Mouse (Mus musculus) right cerebral cortex, postnatal 36 days (tissue): ENCODE data around the gene C2cd2.

ENCODE experiments used
- DNase-seq, 2 experiments: peaks; one replicate each; pipeline ENCODE4 v3.0.0; 2022; ENCODE audit warnings: low spot score in 2 of 2, mixed read lengths in 1 of 2

C2cd2 gene

DNA sequence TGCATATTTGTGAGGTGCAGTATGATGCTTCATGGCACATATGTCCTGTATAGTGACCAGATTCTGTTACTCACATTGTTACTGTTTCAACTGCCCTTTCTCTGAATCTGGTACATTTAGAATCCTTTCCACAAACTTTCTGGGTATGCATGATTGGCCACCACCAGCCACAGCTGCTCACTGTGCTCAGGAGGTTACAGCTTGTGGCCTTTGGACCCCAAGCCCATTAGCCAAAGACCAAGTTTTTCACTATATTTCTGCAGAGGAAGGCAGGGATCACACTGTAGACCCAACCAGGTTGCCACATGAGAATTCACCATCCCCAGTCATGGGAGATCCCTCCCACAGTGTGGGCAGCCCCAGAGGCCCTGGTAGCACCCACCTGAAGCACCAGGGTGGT lies 79.5 kb downstream of the C2cd2 start:
- no peak for DNase-seq

DNA sequence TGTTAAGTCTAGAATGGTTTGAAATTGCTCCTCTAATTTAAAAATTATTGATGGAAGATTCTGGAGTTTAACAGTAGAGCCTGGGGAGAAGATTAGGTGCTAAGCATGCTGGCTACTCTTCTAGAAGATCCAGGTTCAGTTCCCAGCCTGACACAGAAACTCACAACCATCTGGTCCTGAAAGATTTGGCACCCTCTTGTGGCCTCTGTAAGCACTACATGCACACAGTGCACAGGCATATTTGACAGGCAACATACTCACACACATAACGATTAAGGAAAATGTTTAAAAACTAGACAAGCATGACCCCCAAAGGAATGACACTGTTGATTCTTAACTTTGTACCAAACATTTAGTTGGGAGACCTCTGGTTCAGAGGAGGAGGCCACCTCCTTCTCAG lies 83.3 kb downstream of the C2cd2 start:
- DNase-seq, result no peak

DNA sequence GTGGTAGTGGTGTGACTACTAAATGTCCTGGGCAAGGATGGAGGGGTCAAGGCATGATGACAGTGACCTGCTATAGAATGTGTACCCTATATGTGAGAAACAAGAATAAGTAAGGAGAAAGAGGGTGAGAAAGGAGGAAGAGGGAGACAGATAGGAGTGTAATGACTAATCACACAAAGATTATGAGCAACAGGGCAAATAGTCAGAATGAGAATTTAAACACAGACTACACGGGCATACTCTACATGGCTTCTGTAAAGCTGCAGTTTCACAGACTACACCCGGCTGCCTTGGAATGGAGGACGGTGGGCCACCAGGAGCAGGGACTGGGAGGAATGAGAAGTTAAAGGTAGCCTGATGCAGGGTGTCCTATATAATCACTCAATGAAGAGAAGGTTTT lies 84.9 kb downstream of the C2cd2 start:
- no peak for DNase-seq

DNA sequence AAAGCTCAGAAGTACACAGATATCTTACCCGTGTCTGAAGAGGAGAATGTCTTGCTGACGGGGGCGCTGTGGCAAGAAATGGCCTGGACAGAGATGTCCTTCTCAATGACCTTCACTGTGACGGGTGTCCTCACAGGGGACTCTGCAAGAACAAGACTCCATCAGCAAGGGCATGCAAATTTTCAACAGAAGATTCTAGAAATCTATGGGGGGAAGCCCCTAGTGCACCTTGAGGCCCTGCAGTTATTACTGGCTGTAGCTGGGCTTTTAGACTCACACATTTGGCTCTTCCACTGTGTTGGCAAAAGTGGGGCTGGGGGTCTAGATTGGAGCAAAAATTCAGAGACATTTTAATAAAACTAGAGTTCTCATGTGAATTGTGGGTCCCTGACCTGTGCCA lies 87.3 kb downstream of the C2cd2 start:
- no peak for DNase-seq

DNA sequence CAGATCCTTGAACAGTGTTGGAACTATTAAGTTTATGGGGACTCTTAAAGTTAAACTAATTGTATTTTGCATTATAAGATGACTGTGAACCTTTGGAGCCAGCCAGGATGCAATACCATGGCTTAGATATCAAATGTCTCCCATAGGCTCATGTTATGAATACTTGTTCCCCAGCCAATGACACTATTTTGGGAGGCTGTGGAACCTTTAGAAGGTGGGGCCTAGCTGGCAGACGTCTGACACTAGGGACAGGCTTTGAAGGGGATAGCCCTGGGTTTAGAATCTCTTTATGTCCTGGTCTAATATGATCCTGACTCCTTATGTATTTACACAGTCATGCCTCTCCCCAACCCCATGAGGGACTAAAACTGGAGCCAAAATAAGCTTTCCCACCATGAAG lies 88.0 kb downstream of the C2cd2 start:
- no peak for DNase-seq

DNA sequence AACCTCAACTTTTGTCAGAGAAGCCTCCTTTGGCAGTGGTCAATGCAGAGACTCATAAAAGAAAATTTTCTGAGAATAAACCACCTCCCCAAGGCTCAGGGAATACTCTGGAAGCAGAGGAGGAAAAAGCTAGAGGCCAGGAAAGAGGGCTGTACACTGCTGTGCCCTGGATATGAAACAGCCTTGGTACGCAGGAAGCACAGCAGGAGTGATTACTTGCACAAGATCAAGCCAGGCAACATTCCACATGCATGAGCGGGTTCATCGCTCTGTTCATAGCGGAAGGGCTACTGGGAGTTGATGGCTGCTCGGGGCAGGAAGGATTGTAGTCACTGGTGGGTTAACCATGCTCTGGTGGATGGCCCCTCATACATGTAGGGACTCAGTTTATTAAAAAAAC lies 89.7 kb downstream of the C2cd2 start:
- no peak for DNase-seq

DNA sequence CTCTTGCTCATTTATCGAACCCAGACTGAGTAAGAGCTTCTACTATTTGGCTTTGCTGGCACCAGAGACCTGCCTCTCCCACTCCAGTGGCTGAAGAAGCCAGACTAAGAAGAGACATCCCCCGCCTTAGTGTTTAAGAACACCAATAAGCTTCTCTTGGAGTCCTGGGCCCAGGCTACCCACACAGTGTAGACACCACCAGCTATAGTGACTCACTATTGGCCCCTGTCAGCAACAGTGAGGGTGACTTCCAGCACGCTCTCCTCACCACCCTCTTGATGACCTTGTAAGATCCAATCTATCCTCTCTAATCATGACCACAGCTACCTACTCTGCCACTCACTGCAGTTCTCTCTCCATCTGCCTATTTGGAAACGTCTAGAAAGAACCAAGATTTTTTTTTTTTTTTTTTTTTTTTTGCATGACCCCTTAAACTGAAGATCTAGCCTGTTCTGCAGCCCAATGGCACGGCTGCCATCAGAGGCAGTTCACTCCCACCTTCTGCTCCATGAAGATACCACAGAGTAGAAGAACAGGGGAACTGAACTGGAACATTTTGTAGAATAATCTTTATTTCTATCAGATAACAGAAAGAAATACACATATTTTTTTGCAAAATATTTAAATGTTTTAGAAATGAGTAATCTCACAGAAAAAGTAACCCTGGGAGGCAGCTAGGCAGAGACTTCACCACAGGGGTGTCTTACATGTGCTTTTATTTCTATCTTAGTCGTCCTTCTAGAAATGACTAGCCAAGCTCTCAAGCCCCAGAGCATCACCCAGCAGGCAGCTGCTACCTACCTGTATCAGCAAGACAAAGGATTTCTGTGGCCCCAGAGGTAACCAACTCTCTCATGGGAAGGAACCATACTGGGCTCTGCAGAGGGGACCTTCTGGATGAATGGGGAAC lies 93.0 kb downstream of the C2cd2 start:
- no peak for DNase-seq

DNA sequence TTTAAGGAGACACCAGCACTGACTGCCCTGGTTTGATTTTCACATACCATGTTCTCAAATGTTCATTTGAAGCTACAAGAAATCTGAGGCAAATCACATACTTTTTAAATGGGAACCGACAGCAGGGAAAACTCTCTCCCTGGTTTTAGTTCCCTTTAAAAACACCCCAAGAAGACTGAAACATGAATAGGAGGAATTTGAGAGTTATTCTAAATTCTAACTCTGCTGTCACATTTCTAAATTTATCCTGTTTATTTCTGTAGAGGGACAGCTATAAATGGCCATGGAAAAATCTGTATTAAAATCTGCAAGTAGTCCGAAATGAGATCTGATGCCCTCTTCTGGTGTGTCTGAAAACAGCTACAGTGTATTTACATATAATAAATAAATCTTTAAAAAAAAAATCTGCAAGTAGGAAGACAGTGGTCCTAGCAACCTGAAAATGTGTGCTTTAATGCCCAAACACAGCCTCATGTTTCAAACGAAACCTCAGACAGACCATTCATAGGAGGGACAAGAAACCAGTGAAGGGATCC lies 98.4 kb downstream of the C2cd2 start:
- DNase-seq, result no peak

DNA sequence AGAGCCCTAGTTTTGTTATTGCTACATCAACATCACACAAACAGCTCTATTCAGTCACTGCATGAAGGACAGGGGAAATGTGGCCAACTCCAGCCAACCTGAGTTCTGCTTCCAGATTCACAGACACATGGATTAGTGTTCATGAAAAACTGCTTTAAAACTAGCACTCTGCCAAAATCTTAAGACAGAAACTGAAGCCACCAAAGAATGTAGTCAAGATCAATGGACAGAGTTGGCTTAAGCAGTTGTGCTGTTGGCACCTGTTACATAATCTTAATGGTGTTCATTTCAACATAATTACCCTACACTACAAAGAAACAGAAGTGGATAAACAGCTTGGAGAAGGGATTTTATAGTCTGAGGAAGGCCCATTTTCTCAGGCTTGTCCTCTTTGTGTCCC lies 106.3 kb downstream of the C2cd2 start:
- no peak for DNase-seq

DNA sequence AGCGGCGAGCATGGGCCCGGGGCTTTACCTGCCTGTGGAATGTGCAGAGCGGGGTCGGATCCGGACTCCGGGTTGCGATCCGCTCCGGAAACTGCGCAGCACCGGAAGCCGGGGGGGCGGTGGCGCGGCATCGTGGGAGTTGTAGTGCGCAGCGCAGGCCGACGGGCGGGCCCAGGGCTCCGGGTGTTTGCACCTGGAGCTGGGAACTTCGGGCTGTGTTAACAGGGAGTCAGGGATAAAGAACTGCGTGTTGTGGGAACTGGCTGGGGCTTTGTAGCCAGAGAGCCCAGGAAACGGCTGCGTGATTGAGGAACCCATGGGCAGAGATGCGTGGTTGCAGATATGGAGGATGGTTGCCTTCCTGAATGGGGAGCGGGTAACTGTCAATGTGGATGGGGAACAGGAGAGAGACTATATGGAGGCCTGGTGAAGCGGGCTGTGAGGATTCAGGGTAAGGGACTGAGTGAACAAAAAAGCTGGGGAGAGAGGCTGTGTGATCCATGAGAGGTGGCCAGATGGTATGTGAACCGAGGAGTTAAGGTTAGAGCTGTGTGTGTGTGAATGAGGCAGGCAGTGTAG lies 110.6 kb downstream of the C2cd2 start, which contains the start of gene Prdm15:
Gene Prdm15, minus strand, starts transcription at position 110 of the 579 bp plus-strand sequence.
- DNase-seq, result peak; percentile 78 to 88

DNA sequence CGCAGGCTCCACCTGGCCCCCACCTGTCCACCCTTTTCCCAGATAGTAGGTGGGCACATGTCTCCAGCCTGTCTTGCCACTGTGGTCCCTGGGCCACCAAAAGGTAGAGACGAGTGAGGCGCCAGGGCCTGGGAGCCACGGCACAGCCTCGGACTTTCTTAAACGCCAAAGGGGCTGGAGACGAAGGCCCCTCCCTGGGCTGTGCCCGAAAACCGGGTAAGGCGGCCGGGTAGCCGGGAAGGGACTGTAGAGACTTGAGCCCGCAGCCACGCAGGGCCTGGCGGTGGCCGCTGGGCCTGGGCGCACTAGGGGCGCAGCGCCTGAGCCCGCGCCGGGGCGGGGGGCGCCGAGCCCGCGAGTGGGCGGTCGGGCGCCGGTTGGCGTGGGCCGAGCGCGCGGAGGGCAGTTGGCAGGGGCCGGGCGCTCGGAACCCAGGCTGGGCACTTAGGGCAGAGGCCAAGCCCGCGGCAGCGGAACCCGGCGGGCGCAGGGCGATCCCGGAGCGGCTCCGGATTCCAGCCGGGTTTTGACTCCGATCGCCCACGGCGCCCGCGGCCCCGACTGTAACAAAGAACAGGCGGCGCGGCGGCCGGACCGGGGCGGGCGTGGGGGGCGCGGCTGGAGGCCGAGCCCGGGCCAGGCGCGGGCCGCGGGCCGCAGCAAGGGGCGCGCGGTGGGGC lies 111.2 kb downstream of the C2cd2 start:
- peak; percentile 76 to 77 for DNase-seq

DNA sequence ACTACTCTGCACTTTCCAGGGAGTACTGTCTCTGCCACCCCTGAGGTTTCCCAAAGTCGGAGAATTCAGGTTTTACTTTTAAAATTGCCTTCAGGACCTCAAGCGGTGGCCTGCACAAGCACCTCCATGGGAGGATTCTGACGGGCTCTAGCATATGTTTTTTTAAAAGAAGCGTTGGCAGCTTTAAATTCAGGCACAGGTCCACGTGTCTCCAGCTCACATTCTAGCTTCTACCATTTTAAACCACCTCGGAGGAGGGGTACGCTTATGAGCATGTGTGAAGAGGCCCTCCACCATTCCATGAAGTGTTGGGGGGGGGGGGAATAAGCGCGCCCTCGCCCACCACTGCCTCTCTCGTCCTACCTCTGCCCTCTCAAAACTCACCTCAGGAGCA lies 111.7 kb downstream of the C2cd2 start:
- peak; percentile 58 to 63 for DNase-seq

DNA sequence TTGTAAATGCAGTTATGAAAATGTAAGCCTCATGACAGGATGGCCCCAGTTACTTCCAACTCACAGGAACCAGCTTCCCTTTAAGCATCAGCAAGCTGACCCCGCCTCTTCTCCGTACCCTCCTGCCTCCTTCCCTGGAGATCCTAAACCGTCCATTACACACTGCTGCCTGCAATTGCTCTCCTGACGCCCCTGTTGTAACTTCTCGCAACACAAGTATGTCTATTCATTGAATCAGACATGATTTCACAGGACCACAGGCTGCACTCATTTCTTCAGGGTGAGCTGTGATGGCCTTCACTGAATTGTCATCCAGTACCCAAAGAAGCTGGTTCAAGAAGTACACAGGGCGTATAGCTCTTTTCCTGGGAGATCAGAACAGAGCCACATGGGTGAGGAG lies 113.6 kb downstream of the C2cd2 start:
- no peak for DNase-seq

DNA sequence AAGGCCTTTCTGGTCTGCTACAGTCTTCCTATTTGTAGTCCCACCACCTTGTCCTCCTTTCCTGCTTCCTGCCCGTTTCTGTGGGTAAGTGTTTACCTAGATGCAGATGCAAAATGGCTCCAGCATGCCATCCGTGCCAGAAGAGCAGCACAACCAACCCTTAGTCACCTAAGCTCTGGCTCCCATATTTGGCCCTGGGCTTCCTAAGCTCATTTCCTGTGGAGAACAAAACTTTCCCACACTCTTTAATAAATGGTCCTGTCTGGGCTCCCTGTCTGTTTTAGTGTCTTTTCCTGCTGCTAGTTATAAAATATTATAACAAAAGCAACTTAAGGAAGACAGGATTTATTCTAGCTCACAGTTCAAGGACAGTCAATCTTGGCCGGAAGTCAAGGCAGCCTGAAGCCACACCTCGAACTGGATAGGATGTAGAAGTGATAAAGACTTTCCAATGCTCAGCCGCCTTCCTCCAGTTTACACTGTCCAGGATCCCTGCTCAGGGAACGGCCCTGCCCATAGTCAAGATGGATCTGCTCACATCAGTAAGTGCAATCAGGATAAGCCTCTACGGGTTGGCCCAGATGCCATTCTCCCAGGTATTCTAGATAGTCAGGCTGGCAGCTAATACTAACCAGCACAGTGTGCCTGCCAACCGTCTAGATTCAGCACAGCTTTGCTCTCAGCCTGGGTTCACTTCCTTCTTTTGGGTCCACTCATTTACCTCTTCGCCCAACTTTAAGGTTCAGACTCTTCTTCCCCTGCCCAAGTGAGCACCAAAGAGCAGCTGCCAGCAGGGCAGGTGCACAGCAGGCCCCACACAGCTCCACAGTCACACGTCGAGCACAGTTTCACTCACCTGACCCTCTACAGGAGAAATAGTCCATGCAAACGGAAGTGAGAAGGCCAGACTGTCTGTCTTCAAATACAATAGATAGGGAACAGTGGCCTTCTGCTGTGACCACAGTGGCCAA lies 117.1 kb downstream of the C2cd2 start:
- DNase-seq, result no peak

DNA sequence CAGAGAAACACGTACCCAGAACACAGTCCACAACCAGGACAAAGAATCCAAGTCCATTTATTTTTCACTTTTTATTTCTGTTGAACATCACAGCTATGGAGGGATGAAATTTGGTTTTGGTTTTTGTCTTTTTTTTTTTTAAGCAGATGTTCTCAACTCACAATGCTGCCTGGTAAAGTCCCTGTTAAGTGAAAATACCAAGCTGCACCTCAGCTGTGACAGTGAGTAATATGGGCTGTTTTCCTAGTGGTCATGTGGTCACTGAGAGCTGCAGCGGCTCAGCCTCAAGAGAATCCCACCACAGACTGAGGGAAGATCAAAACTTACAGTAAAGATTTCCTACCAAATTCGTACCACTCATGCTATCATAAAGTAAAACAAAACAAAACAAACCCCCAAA lies 130.2 kb downstream of the C2cd2 start:
- no peak for DNase-seq

DNA sequence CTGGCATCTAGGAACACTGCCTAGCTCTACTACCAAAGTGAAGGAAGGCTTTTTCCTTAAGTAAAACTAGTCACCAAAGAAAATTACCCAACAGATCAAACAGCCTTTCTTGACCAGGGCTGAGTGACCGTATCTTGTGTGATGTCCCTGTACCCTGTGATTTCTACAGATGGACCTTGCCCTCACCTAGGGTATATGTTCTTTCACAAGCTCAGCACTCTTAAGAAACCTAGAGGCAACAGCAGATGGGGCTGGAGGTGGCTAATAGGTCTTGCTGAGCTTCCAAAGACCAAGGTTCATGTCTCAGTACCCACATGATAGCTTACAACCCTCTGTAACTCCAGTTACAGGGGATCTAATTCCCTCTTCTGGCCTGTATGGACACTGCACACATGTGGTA lies 134.2 kb downstream of the C2cd2 start:
- DNase-seq, result no peak

DNA sequence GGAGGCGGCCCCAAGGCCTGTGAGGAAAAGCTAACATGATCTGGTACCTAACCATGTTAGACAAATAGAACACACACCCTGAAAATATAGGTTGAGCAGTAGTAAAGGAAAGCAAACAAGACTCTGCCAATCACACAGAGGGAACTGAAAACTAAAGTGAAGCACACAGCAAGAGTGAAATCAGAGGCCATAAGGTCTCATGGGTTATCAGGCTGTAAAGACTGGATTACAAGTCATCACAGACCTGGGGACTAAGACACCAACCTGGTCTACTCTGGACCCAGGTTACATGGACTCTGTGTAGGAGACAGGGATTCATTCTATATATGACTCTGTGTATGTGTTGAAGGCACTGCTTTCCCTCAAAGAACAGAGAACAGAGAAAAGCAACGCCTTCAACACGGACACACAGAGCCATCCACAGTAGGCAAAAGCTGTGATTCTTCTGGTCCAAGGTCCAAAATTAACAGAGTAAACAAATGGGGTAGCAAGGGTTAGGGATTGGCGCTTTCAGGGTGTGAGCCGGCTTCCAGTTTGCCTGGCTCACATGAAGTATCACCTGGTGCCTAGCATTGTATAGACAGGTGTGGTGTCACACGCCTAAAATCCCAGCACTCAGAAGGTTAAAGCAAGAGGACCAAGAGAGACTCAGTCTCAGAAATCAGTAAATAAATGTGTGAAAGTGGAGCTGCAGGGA lies 138.9 kb downstream of the C2cd2 start:
- DNase-seq, result no peak

DNA sequence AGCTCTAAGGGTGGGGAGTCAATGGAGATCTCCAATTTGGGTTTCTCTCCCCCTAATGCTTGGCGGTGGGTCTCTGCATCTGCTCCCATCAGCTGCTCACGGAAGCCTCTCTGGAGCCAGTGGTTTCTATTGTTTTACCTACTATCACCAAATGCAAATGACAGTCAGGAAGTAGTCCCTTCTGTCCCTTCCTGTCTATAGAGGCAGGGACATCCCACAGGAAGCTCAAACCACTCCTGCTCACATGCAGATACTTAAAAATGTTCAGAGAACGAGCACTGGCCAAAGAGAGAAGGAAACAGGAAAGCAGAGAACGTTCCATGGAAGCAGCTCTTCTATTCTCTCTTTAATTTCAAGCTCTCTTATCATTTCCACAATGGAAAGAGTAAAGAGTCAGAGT lies 142.9 kb downstream of the C2cd2 start:
- no peak for DNase-seq

DNA sequence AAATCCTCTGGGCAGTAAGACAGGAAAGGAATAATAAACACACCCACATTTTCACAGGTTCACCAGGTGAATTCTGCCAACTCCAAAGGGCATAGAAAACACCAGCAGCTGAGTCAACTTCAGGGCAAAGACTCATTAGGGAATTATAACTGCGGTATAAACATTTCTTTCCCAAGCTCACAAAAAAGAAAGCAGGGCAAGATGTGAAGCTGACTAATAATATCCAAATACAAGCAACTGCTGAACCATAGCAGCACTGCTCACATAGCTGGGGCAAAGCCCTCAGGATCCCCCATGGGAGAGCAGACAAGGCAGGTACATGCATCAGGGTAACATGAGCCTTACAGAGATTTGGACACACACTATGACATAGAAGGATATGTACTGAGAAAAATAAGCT lies 145.0 kb downstream of the C2cd2 start:
- DNase-seq, result no peak

DNA sequence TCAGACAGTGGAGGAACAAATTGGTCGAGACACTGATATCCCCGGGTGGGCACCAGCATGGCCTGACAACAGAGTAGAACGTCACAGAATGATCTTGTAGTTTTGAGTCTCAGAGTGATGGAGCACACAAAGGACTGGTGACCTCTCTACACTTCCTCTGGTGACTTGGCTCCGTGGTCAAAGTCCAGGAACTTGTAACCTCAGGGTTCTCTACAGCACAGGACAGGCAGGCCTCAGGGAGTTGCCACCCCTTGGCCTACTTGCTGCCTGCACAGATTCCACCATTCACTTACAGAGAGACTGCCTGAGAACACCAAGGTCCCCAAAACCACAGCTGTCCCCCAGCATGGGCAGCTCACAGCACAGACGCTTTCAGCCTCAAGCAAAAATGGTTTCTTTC lies 147.1 kb downstream of the C2cd2 start:
- DNase-seq, result no peak

DNA sequence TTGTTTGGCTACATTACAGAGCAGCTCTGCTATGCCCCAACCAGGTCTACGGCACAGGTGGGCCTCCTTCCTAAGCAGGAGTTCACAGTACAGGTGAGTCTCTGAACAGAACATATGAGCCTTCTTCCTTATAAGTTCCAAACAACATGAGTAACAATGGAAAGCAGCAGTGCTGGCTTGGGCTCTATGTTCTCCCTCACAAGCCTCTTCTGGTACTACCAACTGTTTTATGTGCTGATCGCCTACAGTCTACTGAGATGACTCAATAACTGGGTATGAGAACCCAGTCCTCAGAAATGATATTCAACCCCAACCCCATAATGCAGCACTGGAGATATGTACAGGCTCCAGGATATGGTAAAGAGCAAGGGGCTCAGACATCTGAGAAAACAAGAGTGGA lies 148.3 kb downstream of the C2cd2 start:
- DNase-seq, result no peak
